Mouse (Mus musculus) erythroblast, embryonic 14.5 days (primary cell): Measurements from ENCODE around the gene Xpo6. TPM values are rescaled to one million over a fixed set of nuclear protein-coding genes. Genes with fewer than 3 reads are reported as not detected.

Experiments used
- H3K27me3 ChIP-seq: 2 replicates; pipeline ENCODE4 v1.6.1; 2012; ENCODE audit warnings: inconsistent platforms; ENCODE audit not compliant: control insufficient read depth
- H3K36me3 ChIP-seq: 2 replicates; pipeline ENCODE4 v1.6.1; 2012; ENCODE audit warnings: mild to moderate bottlenecking, inconsistent platforms; ENCODE audit not compliant: control insufficient read depth
- H3K4me1 ChIP-seq: 2 replicates; pipeline ENCODE4 v1.6.1; 2012; ENCODE audit warnings: inconsistent platforms; ENCODE audit not compliant: control insufficient read depth
- H3K4me3 ChIP-seq: replicated peaks from 2 replicates; pipeline ENCODE3; 2012; ENCODE audit warnings: moderate library complexity, mild to moderate bottlenecking, inconsistent platforms
- H3K9me3 ChIP-seq: 2 replicates; pipeline ENCODE4 v1.6.1; 2012; ENCODE audit warnings: low read length, inconsistent platforms, mixed read lengths; ENCODE audit not compliant: control insufficient read depth
- GATA1 ChIP-seq: IDR thresholded peaks from 2 replicates; pipeline ENCODE4 v1.6.1; 2012; ENCODE audit warnings: low read length, inconsistent platforms, mixed read lengths
- TAL1 ChIP-seq: IDR thresholded peaks from 3 replicates; pipeline ENCODE4 v1.6.1; 2012; ENCODE audit warnings: low read length, inconsistent platforms, mixed read lengths
- polyA plus RNA-seq: library from polyadenylated mRNA; stranded (reverse); fragments of >175 nt; gene quantifications from 2 replicates; pipeline ENCODE4 v1.2.3, GENCODE M21; 2012

Gene Xpo6
- polyA plus RNA-seq, 1 experiment: 4.8 TPM

- TF ChIP-seq TAL1 (no peak), GATA1 (no peak)
- Histone ChIP-seq H3K27me3 (peaks cover 74% of the 10 kb centered on the region), H3K4me3 (no peak overlapping the region), H3K4me1 (no peaks in the 10 kb centered on the region), H3K9me3 (no peaks in the 10 kb centered on the region), H3K36me3 (no peaks in the 10 kb centered on the region)
Measured at GRCm38 (mm10) chr7:126081727-126082285, 118.5 kb downstream of the Xpo6 start.

GRCm38 (mm10) chr7:126080949-126081654 is 119.2 kb downstream of the Xpo6 start:
- Histone ChIP-seq H3K4me1 (no peaks in the 10 kb centered on the region), H3K27me3 (peaks cover 72% of the 10 kb centered on the region), H3K4me3 (no peak overlapping the region), H3K36me3 (no peaks in the 10 kb centered on the region), H3K9me3 (no peaks in the 10 kb centered on the region)
- TF ChIP-seq TAL1 (no peak), GATA1 (no peak)

GRCm38 (mm10) chr7:126076935-126077334 is 123.4 kb downstream of the Xpo6 start:
- TF ChIP-seq GATA1: no peak
- TF ChIP-seq TAL1: no peak
- no peaks in the 10 kb centered on the region for H3K36me3 ChIP-seq
- peaks cover 42% of the 10 kb centered on the region for H3K27me3 ChIP-seq
- H3K9me3 ChIP-seq: no peaks in the 10 kb centered on the region
- H3K4me1 ChIP-seq: no peaks in the 10 kb centered on the region
- H3K4me3 ChIP-seq: no peak overlapping the region

- no peaks in the 10 kb centered on the region for H3K36me3 ChIP-seq
- H3K4me3 ChIP-seq: no peak overlapping the region
- peaks cover 23% of the 10 kb centered on the region for H3K27me3 ChIP-seq
- H3K4me1 ChIP-seq: no peaks in the 10 kb centered on the region
- no peaks in the 10 kb centered on the region; the same call in 1 of the 2 replicates for H3K9me3 ChIP-seq
- TF ChIP-seq TAL1: no peak
- TF ChIP-seq GATA1: no peak
Measured at GRCm38 (mm10) chr7:126075058-126075457, 125.2 kb downstream of the Xpo6 start.

- no peak overlapping the region for H3K4me3 ChIP-seq
- no peaks in the 10 kb centered on the region; the same call in 1 of the 2 replicates for H3K9me3 ChIP-seq
- peaks cover 4% of the 10 kb centered on the region for H3K27me3 ChIP-seq
- H3K4me1 ChIP-seq: no peaks in the 10 kb centered on the region
- TF ChIP-seq TAL1 (no peak), GATA1 (no peak)
- no peaks in the 10 kb centered on the region for H3K36me3 ChIP-seq
Measured at GRCm38 (mm10) chr7:126070321-126070720, 130.0 kb downstream of the Xpo6 start.

- H3K27me3 ChIP-seq: peaks cover 5% of the 10 kb centered on the region
- peaks cover 4% of the 10 kb centered on the region; the same call in 1 of the 2 replicates for H3K9me3 ChIP-seq
- no peaks in the 10 kb centered on the region for H3K4me1 ChIP-seq
- no peak overlapping the region for H3K4me3 ChIP-seq
- TF ChIP-seq TAL1 (no peak), GATA1 (no peak)
- H3K36me3 ChIP-seq: no peaks in the 10 kb centered on the region
Measured at GRCm38 (mm10) chr7:126066777-126067176, 133.5 kb downstream of the Xpo6 start.

GRCm38 (mm10) chr7:126065243-126065876 is 134.9 kb downstream of the Xpo6 start:
- H3K36me3 ChIP-seq: no peaks in the 10 kb centered on the region
- H3K4me1 ChIP-seq: no peaks in the 10 kb centered on the region
- no peak for TF ChIP-seq GATA1
- TF ChIP-seq TAL1: no peak
- no peak overlapping the region for H3K4me3 ChIP-seq
- H3K9me3 ChIP-seq: peaks cover 4% of the 10 kb centered on the region; the same call in 1 of the 2 replicates
- peaks cover 5% of the 10 kb centered on the region for H3K27me3 ChIP-seq

- no peak for TF ChIP-seq TAL1
- Histone ChIP-seq H3K27me3 (peaks cover 19% of the 10 kb centered on the region), H3K36me3 (no peaks in the 10 kb centered on the region), H3K4me1 (no peaks in the 10 kb centered on the region), H3K9me3 (0 out of 2 replicates have a peak, but pooled peaks cover 4% of the 10 kb centered on the region), H3K4me3 (no peak overlapping the region)
Measured at GRCm38 (mm10) chr7:126062228-126062627, 138.1 kb downstream of the Xpo6 start.

- Histone ChIP-seq H3K4me1 (no peaks in the 10 kb centered on the region), H3K36me3 (no peaks in the 10 kb centered on the region), H3K27me3 (peaks cover 46% of the 10 kb centered on the region), H3K9me3 (no peaks in the 10 kb centered on the region), H3K4me3 (no peak overlapping the region)
- TF ChIP-seq TAL1: no peak
Measured at GRCm38 (mm10) chr7:126058918-126059317, 141.4 kb downstream of the Xpo6 start.
